Mouse (Mus musculus) CH12.LX (cell line): Measurements from ENCODE around the gene Dusp22.

Source experiments
- CTCF ChIP-seq, 2 experiments: IDR thresholded peaks in 1 of 2; conservative IDR thresholded peaks in 1 of 2; 2 replicates each; pipeline ENCODE4 v1.5.1; 2011 to 2012; ENCODE audit warnings: low read depth in 2 of 2, low read length in 2 of 2, improper control_type of control experiment in 1 of 2, inconsistent platforms in 1 of 2, mild to moderate bottlenecking in 1 of 2, moderate library complexity in 1 of 2
- IRF4 ChIP-seq: IDR thresholded peaks from 2 replicates; pipeline ENCODE4 v1.6.1; 2014; ENCODE audit warnings: low read depth, mild to moderate bottlenecking, inconsistent platforms, low read length, improper control_type of control experiment
- POLR2A ChIP-seq: IDR thresholded peaks from 2 replicates; pipeline ENCODE4 v1.6.1; 2011; ENCODE audit warnings: low read depth, mild to moderate bottlenecking, improper control_type of control experiment, low read length

- TF ChIP-seq IRF4 (no peak; the same call in 1 of the 2 replicates), CTCF (conservative IDR thresholded peaks at IDR 0.05 in 1 of 2, IDR thresholded peaks at IDR 0.05 in 1 of 2; ENCODE audit: low read depth in 2 of 2, low read length in 2 of 2) (no peak), POLR2A (no peak; the same call in none of the 2 replicates)
These were observed 2.9 kb upstream of the Dusp22 start for GRCm38 (mm10) chr13:30656909-30657308.
